Mouse (Mus musculus) intestine, embryonic 16.5 days (tissue): ENCODE measurements around the gene Ppfia3. TPM values are rescaled to one million over a fixed set of nuclear protein-coding genes. Genes with fewer than 3 reads are reported as not detected.
A peak's percentile ranks its signal among the peaks of the same experiment; 100 is the strongest.
"Not testable (repeated sequence)": the region's sequence is repeated elsewhere in the genome, so short reads cannot be mapped to it uniquely, and the experiment has no call there.

Source experiments
- ATAC-seq: fragments of 200-750 bp; cut with Nextera tagmentation; 2 replicates; pipeline ENCODE4 v1.8.0; 2017; ENCODE audit warnings: moderate TSS enrichment, moderate library complexity
- H3K27ac ChIP-seq: fragments of 300-500 bp; sonication (generic); 2 replicates; pipeline ENCODE4 v1.5.1; 2014; ENCODE audit warnings: mild to moderate bottlenecking, low read length
- H3K27me3 ChIP-seq: fragments of 300-500 bp; sonication (generic); replicated peaks from 2 replicates; pipeline ENCODE4 v1.6.1; 2014; ENCODE audit warnings: low read length, control low read depth, mixed read lengths; ENCODE audit not compliant: control insufficient read depth, insufficient read depth
- H3K36me3 ChIP-seq: fragments of 300-500 bp; sonication (generic); 2 replicates; pipeline ENCODE4 v1.6.1; 2014; ENCODE audit warnings: low read length, control low read depth; ENCODE audit not compliant: control insufficient read depth, insufficient read depth
- H3K4me1 ChIP-seq: fragments of 300-500 bp; sonication (generic); 2 replicates; pipeline ENCODE4 v1.6.1; 2014; ENCODE audit warnings: low read length, control low read depth, mixed read lengths; ENCODE audit not compliant: control insufficient read depth, insufficient read depth
- H3K4me2 ChIP-seq: fragments of 300-500 bp; sonication (generic); 2 replicates; pipeline ENCODE4 v1.6.1; 2014; ENCODE audit warnings: low read depth, low read length, control low read depth
- H3K4me3 ChIP-seq: fragments of 300-500 bp; sonication (generic); 2 replicates; pipeline ENCODE4 v1.5.1; 2014; ENCODE audit warnings: mild to moderate bottlenecking, low read length
- H3K9ac ChIP-seq: fragments of 300-500 bp; sonication (generic); 2 replicates; pipeline ENCODE4 v1.6.1; 2014; ENCODE audit warnings: low read depth, low read length
- H3K9me3 ChIP-seq: fragments of 300-500 bp; sonication (generic); 2 replicates; pipeline ENCODE4 v1.6.1; 2016; ENCODE audit warnings: low read length, control low read depth; ENCODE audit not compliant: control insufficient read depth
- WGBS: fragments of 180-500 bp; shearing (Covaris S2); extraction: QIAGEN DNeasy Blood & Tissue Kit; methylation state at CpG from one replicate; pipeline ENCODE4 v1.1.7; 2014; 5-methylcytosine and 5-hydroxymethylcytosine counted together
- polyA plus RNA-seq: library from polyadenylated mRNA; unstranded; fragments of >200 nt; fragmentation: Nextera tagmentation; extraction: Ambion mirVana; gene quantifications from 2 replicates; pipeline ENCODE4 v1.2.1, GENCODE M21; 2015

Ppfia3 gene
- polyA plus RNA-seq, 1 experiment from 2014 or later = 10.3 TPM

GRCm38 (mm10) chr7:45359081-45359480, 7.7 kb downstream of the Ppfia3 start:
- WGBS = 48% methylated on average over 10 of the region's 11 CpGs
- not testable (repeated sequence) for H3K4me3 ChIP-seq, H3K36me3 ChIP-seq, H3K4me2 ChIP-seq, H3K9ac ChIP-seq, H3K9me3 ChIP-seq, ATAC-seq, H3K27me3 ChIP-seq, H3K27ac ChIP-seq, H3K4me1 ChIP-seq

DNA sequence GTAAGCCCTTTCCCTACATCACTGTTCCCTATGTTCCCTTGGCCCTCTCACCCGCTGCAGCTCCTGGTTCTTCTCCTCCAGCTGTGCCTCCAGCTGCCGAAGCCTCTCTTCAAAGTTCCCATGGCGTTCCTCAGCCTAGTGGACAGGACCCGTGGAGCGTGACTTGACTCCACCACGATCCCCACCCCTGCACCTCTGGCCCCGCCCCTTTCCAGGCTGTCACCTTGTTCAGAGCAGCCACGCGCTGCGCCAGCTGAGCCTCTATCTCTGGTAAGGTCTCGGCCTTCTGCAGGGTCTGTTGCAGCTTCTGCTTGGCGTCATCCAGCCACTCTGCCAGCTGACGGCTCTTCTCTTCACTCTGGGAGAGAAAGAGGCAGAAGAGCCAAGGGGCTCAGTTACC, 10.7 kb downstream of the Ppfia3 start:
- 42% methylated on average over 13 of the region's 13 CpGs for WGBS
- H3K9me3 ChIP-seq = no peaks in the 10 kb centered on the region
- H3K4me1 ChIP-seq = no peaks in the 10 kb centered on the region
- H3K4me3 ChIP-seq = peak overlapping the region; percentile 18; the same call in 1 of the 2 replicates
- no peak overlapping the region for H3K27ac ChIP-seq
- no peaks in the 10 kb centered on the region for H3K36me3 ChIP-seq
- no peak overlapping the region for H3K9ac ChIP-seq
- ATAC-seq = no peak
- 0 out of 2 replicates have a peak, but pooled peaks cover 3% of the 10 kb centered on the region for H3K27me3 ChIP-seq
- H3K4me2 ChIP-seq = peak overlapping the region; percentile 22; the same call in 1 of the 2 replicates

DNA sequence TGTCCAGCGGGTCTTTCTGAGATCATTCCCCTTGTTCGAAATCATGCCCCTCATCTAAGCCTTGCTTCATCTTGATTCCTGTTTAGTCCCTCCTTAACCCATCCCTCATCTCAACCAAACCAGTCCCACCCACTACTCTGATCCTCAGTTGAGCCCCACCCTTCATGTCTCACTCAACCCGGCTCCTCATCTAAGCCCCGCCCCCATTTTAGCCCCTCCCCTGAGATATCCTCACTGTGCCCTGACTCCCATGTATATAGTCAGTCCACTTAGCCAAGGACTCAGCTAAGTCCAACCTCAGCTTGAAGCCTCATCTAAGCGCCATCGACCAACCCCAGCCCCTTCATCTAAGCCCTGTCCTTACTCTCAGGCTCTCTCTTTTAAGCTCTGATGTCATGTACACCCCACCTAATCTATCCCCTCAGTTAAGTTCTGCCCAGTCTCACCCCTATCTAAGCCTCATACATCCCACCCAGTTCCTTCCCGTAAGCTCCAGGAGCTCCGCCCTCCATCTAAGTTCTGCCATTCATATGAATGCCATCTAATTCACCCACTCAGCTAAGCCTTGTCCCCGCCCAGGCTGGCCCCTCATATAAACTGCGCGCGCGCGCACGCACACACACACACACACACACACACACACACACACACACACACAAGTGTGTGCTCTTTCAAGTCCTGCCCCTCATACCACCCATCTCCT, 11.3 kb downstream of the Ppfia3 start:
- H3K4me3 ChIP-seq = peak overlapping the region; percentile 18; the same call in 1 of the 2 replicates
- H3K27ac ChIP-seq = no peak overlapping the region
- no peaks in the 10 kb centered on the region for H3K4me1 ChIP-seq
- H3K9ac ChIP-seq = no peak overlapping the region
- no peaks in the 10 kb centered on the region for H3K9me3 ChIP-seq
- H3K36me3 ChIP-seq = no peaks in the 10 kb centered on the region
- 0 out of 2 replicates have a peak, but pooled peaks cover 2% of the 10 kb centered on the region for H3K27me3 ChIP-seq
- 0 out of 2 replicates have a peak, but pooled peaks have one; percentile 14 for ATAC-seq
- H3K4me2 ChIP-seq = no peak overlapping the region
- 70% methylated on average over 15 of the region's 15 CpGs for WGBS

DNA sequence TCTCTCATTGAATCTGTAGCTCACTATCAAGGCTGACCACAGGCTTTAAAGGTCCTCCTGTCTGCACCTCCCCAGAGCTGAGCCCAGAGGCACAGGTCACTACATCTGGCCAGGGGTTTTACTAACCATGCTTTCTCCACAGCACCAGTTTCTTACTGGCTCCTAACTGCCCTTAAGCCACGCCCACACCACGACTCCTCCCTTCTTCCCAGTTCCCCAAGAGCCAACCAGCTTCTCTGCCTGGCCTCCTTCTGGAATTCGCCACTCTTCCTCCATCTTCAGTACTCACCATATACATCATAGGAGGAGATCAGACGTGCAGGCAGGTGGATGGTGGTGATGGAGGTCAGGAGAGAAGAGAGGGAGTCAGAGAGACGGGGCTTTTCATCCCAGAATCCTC, 13.8 kb downstream of the Ppfia3 start:
- no peak for ATAC-seq
- Histone ChIP-seq H3K27me3 (no peaks in the 10 kb centered on the region), H3K9ac (no peak overlapping the region), H3K4me2 (no peak overlapping the region), H3K27ac (no peak overlapping the region), H3K9me3 (no peaks in the 10 kb centered on the region), H3K4me3 (no peak overlapping the region), H3K36me3 (no peaks in the 10 kb centered on the region), H3K4me1 (no peaks in the 10 kb centered on the region)
- WGBS = 31% methylated on average over 5 of the region's 5 CpGs

GRCm38 (mm10) chr7:45346905-45347304, 19.9 kb downstream of the Ppfia3 start:
- H3K4me2 ChIP-seq = no peak overlapping the region
- H3K27me3 ChIP-seq = no peaks in the 10 kb centered on the region
- ATAC-seq = no peak
- no peaks in the 10 kb centered on the region for H3K9me3 ChIP-seq
- H3K4me3 ChIP-seq = no peak overlapping the region
- WGBS = 68% methylated on average over 13 of the region's 13 CpGs
- no peak overlapping the region for H3K27ac ChIP-seq
- no peaks in the 10 kb centered on the region for H3K4me1 ChIP-seq
- H3K36me3 ChIP-seq = no peaks in the 10 kb centered on the region
- H3K9ac ChIP-seq = no peak overlapping the region

GRCm38 (mm10) chr7:45343543-45343942, 23.3 kb downstream of the Ppfia3 start:
- Histone ChIP-seq H3K4me3 (no peak overlapping the region), H3K4me2 (no peak overlapping the region), H3K9ac (no peak overlapping the region; the same call in 1 of the 2 replicates), H3K4me1 (peaks cover 26% of the 10 kb centered on the region), H3K9me3 (no peaks in the 10 kb centered on the region), H3K36me3 (no peaks in the 10 kb centered on the region), H3K27ac (no peak overlapping the region), H3K27me3 (no peaks in the 10 kb centered on the region)
- ATAC-seq = no peak
- WGBS = 34% methylated on average over 13 of the region's 13 CpGs

GRCm38 (mm10) chr7:45342081-45342480, 24.7 kb downstream of the Ppfia3 start:
- no peaks in the 10 kb centered on the region for H3K36me3 ChIP-seq
- 89% methylated on average over 11 of the region's 11 CpGs for WGBS
- H3K4me2 ChIP-seq = no peak overlapping the region
- no peaks in the 10 kb centered on the region for H3K27me3 ChIP-seq
- H3K4me1 ChIP-seq = peaks cover 39% of the 10 kb centered on the region
- no peak for ATAC-seq
- no peak overlapping the region for H3K9ac ChIP-seq
- no peaks in the 10 kb centered on the region for H3K9me3 ChIP-seq
- no peak overlapping the region for H3K4me3 ChIP-seq
- no peak overlapping the region for H3K27ac ChIP-seq

DNA sequence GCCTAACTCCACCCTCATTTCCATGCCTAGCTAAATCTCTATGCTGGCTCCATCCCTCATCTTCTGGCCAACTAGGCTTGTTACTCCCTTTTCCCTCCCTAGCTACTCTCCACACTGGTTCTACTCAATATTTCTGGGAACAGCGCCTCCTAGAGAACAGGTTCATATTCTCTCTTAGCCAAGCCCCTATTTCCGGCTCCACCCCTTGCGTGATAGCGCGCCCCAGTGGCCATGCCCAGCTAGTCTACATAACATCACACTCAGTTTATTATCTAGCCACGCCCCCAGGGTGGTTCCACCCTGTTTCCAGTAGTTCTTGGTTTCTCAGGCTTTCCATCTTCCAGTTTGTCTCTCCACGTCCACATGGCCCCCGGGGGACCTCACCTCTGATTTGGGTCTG, 25.5 kb downstream of the Ppfia3 start:
- WGBS = 4% methylated on average over 8 of the region's 8 CpGs
- Histone ChIP-seq H3K4me1 (peaks cover 39% of the 10 kb centered on the region), H3K4me2 (peak overlapping the region; percentile 95), H3K36me3 (no peaks in the 10 kb centered on the region), H3K4me3 (peak overlapping the region; percentile 64), H3K9ac (no peak overlapping the region), H3K27me3 (no peaks in the 10 kb centered on the region), H3K9me3 (no peaks in the 10 kb centered on the region), H3K27ac (no peak overlapping the region; the same call in none of the 2 replicates)
- ATAC-seq = peak; percentile 38

- H3K4me1 ChIP-seq = peaks cover 39% of the 10 kb centered on the region
- H3K4me2 ChIP-seq = peak overlapping the region; percentile 95
- no peaks in the 10 kb centered on the region for H3K27me3 ChIP-seq
- H3K9me3 ChIP-seq = no peaks in the 10 kb centered on the region
- 1% methylated on average over 11 of the region's 11 CpGs for WGBS
- H3K27ac ChIP-seq = no peak overlapping the region; the same call in 1 of the 2 replicates
- H3K9ac ChIP-seq = peak overlapping the region; percentile 75; the same call in 1 of the 2 replicates
- H3K4me3 ChIP-seq = peak overlapping the region; percentile 64
- H3K36me3 ChIP-seq = no peaks in the 10 kb centered on the region
- peak; percentile 29; the same call in 1 of the 2 replicates for ATAC-seq
These were observed 26.1 kb downstream of the Ppfia3 start for GRCm38 (mm10) chr7:45340669-45341068.
